Mouse (Mus musculus) left cerebral cortex, adult 8-10 months (tissue): ENCODE results near the gene Tsnaxip1. TPM values are rescaled to one million over a fixed set of nuclear protein-coding genes. Genes with fewer than 3 reads are reported as not detected.
"Not testable (repeated sequence)": the region's sequence is repeated elsewhere in the genome, so short reads cannot be mapped to it uniquely, and the experiment has no call there.

ENCODE experiments used
- DNase-seq, 2 experiments: peaks; one replicate each; pipeline ENCODE4 v3.0.0; 2022; ENCODE audit warnings: low spot score in 2 of 2
- total RNA-seq, 4 experiments: library from RNA; stranded (reverse); gene quantifications; 2 replicates each; pipeline ENCODE4 v1.2.4; 2022

The Tsnaxip1 gene
- total RNA-seq, 4 experiments from 2014 or later = 0.16 TPM; not detected in 3

DNA sequence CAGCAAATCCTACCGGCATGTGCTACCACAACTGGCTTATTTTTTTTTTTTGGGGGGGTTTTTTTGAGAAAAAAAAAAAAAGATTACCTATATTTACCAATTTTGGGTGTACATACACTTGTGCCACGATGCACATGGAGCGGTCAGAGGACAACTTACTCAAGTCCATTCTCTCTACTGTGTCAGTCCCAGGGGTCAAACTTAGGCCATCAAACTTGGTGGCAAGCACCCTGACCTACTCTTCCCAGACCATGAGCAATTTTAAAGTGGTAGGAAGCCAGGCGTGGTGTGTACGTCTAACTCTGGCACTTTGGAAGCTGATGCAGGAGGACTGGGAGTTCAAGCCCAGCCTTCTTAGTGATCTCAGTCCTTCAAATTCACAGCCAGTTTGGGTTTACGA lies 14.3 kb upstream of the Tsnaxip1 start:
- no peak for DNase-seq

DNA sequence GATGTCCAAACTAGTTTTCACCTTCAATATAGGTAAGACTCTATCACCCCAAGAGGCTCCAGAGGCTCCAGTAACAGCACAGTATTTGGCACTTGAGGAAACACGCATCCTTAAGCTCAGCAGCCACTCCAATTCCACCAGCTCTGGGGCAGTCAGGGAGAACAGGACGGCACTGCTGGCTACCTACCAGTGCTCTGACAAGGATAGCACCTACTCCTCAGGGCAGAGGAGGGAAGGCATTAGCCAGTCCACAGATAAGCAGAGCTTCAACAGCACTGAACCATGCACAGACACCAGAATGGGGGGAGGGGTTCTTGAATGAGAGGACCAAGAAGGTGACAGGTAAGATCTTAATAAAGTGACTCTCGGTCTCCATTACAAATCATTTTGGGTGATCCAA lies 7.9 kb upstream of the Tsnaxip1 start:
- DNase-seq = no peak

DNA sequence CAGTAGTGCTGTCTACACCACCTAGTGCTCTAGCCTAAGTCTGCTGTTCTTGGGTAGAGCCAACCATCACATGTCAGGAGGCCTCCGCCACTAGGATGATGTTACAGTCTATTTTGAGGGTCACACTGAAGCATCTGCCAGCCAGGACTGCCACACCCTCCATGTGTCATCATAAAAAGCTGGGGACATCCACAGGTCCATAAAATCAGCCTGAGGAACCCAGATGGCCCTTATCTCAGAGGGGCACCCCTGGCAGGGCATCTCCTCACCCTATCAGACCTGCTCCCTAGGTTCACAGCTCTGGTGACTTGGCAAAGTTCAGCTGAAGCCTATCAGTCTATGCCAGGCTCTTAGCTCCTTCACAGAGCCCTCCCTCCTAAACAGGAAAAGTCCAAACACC lies 6.6 kb upstream of the Tsnaxip1 start:
- DNase-seq = no peak

GRCm38 (mm10) chr8:105825506-105825905 lies 2.0 kb upstream of the Tsnaxip1 start:
- DNase-seq = no peak

DNA sequence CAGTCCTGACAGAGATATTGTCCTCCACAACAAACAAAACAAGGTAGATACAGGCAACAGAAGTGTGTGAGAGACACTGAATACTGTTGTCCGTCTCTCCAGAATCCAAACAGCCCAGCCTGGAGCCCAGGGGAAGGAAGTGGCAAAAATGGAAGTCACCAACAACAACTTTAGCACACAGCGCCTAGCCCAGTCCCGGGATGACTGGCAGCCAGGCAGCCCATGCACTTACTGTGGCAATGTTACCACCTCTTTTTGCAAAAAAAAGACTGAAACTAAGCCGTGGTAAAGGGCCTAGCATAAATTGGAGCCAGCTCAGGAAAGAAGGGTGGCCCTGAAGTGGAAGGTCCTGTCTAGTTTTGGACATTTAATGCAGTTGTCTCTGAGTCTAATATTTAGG lies 1.2 kb upstream of the Tsnaxip1 start:
- DNase-seq = no peak

DNA sequence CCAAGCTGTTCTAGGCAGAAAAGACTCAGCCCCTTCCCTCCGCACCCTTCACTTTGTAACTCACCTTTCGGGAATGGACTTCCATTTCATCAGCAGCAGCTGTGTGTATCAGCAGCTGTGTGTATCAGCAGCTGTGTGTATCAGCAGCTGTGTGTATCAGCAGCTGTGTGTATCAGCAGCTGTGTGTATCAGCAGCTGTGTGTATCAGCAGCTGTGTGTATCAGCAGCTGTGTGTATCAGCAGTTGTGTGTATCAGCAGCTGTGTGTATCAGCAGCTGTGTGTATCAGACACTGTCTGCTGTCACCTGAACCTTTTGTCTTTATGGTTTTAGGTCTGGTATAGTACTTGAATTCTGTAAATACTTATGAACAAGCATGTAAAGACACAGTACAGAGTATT lies 6.2 kb downstream of the Tsnaxip1 start:
- not testable (repeated sequence) for DNase-seq

GRCm38 (mm10) chr8:105835318-105835717 lies 7.8 kb downstream of the Tsnaxip1 start:
- peak in 1 of 2 experiments; percentile 50 for DNase-seq

DNA sequence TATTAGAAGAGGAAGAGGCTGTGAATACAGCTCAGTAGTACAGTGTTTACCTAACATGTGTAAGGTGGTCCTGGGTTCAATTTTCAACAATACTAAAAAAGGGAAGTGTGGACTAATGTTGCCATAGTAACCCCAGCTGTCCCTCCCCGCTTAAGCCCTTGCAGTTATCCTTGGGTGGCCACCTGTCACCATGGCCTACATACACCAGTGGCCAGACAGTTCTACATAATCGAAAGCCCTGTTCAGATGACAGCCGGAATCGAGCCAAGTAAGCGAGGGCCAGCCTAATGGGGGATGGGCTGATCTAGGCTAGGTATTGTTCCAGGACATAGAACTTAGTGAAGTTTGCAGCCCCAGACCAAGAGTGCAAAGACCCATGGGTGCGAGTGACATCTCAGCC lies 9.5 kb downstream of the Tsnaxip1 start:
- no peak for DNase-seq

DNA sequence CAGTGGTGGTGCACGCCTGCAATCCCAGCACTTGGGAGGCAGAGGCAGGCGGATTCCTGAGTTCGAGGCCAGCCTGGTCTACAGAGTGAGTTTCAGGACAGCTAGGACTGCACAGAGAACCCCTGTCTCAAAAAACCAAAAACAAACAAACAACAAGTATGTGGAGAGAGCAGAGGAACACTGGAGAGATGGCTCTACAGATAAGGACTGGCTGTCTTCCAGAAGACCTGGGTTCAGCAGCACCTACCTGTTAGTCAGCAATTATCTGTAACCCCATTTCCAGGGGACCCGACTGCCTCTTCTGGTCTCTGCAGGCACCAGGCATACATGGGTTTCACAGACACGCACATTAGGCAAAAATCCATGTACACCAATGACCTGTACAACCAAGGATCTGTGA lies 11.7 kb downstream of the Tsnaxip1 start:
- no peak for DNase-seq

GRCm38 (mm10) chr8:105846678-105847077 lies 19.1 kb downstream of the Tsnaxip1 start:
- no peak for DNase-seq

GRCm38 (mm10) chr8:105850014-105850413 lies 22.5 kb downstream of the Tsnaxip1 start:
- no peak for DNase-seq

DNA sequence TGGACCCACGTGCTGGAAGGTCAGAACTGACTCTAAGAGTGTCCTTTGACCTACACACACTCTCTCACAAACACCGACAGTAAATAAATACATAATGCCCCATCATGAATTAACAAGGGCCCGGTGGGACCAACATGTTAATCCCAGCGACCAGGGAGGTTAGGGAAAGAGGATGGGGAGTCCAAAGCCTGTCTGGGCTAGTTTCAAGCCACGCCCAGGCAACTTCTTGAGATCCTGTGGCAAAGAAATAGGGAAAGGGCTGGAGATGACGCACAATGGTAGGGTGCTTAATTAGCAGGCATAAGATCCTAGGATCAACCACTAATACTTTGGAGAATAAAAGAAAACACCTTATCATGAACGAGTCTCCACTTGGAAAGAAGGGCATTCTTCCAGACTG lies 23.1 kb downstream of the Tsnaxip1 start:
- DNase-seq = no peak

DNA sequence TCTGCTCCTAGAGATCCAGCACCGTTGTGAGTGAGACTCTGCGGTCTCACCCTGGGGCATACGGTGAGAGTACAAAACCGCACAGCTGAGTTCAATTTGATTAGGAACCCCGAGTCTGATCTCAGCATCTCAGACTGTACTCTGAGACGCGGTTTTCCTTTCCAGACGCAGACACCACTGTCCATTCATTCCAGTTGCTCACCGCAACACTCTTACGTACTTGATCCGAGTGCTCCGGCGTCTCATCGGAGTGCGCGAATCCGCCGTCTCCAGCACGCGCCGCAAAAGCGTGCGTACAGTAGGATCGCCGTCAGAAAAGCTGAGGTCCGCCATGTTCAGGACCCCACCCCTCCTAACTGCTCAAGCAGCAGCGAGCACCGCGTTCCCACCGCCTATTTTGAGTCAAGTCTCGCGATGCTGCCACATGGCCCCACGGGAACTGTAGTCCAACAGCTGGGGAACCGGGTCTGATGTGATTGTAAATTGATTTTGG lies 24.2 kb downstream of the Tsnaxip1 start:
- DNase-seq = peak; percentile 75 to 83

DNA sequence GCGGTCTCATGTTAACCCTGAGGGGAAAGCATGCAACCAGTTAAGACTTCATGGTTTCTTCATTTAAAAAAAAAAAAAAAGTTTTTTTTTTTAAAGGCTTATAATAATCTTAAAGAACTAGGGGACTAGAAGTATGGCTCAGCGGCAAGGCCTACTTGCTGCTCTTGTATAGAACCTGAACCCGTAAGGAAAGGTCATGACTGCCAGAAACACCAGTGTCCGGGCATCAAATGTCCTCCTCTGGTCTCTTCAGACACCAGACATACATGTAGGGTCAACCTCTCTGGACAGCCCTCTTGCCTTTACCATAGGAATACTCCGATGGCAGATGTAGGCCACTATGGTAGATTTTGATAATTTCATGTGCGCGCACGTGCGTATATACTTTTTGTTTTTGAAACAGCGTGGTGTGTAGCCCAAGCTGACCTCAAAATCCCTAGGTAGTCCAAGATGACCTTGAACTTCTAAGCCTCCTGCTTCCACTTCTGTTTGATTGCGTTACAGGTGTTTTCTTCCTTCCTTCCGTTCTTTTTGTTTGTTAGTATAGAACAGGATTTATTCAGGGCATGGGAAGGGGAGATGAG lies 24.7 kb downstream of the Tsnaxip1 start:
- no peak for DNase-seq

DNA sequence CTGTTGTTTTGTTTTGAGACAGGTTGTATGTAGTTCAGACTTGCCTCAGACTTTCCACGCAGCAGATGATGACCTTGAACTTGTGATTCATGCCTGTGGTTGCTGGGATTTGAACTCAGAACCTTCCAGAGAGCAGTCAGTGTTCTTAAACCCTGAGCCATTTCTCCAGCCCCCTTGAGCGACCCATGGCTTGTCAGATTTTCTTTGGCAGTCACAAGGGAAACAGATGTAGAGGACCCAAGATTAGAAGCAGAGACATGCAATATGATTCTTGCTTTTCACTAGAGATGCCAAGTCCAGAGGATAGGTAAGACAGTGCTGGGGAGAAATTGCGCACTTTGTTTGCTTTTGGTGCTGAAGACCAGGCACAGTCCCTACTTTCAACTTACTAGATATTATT lies 25.6 kb downstream of the Tsnaxip1 start, which contains the start of gene Cenpt:
Gene Cenpt, minus strand, starts transcription at position 101 of the 400 bp plus-strand sequence.
- DNase-seq = no peak

- no peak for DNase-seq
Measured at GRCm38 (mm10) chr8:105854303-105854702, 26.8 kb downstream of the Tsnaxip1 start.

DNA sequence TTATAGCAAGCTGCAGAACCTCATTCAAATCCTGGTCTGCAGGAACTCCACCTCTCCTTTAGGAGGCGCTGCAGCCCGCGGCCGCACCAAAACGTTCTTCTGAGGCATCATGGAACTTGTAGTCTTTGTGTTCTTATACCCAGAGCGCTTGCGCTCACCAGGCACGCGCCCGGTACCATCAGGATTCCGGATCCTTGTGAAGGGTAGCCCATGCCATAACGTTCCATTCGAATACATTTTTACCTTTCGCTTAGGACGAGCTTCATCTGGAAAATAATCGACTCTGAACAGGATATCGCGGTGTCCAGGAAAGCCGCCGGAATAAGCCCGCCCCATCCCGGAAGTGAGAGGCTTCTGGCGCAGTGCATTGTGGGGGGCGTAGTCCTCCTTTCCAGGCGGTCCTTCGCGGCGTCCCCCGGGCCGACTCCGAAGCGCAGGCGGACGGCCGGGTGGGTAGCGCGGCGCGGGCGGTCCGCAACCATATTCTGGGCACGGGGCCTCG lies 27.2 kb downstream of the Tsnaxip1 start, which contains the start of gene Thap11:
Gene Thap11, plus strand, starts transcription at position 418 of the 502 bp plus-strand sequence.
- peak; percentile 84 to 86 for DNase-seq

DNA sequence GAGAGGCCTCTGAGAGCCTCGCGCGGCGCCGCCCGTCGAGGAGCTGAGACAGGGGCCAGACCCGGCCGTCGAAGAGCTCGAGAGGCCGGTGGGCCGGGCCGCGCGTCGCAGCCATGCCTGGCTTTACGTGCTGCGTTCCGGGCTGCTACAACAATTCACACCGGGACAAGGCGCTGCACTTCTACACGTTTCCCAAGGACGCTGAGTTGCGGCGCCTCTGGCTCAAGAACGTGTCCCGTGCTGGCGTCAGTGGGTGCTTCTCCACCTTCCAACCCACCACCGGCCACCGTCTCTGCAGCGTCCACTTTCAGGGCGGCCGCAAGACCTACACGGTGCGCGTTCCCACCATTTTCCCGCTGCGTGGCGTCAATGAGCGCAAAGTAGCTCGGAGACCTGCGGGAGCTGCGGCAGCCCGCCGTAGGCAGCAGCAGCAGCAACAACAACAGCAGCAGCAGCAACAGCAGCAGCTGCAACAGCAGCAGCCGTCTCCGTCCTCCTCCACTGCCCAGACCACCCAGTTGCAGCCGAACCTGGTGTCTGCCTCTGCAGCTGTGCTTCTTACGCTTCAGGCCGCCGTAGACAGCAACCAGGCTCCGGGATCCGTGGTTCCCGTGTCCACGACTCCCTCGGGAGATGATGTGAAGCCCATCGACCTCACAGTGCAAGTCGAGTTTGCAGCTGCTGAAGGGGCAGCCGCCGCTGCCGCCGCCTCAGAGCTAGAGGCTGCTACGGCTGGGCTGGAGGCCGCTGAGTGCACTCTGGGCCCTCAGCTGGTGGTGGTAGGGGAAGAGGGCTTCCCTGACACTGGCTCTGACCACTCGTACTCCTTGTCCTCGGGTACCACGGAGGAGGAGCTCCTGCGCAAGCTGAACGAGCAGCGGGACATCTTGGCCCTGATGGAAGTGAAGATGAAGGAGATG lies 28.0 kb downstream of the Tsnaxip1 start:
- DNase-seq = peak; percentile 39 to 46

DNA sequence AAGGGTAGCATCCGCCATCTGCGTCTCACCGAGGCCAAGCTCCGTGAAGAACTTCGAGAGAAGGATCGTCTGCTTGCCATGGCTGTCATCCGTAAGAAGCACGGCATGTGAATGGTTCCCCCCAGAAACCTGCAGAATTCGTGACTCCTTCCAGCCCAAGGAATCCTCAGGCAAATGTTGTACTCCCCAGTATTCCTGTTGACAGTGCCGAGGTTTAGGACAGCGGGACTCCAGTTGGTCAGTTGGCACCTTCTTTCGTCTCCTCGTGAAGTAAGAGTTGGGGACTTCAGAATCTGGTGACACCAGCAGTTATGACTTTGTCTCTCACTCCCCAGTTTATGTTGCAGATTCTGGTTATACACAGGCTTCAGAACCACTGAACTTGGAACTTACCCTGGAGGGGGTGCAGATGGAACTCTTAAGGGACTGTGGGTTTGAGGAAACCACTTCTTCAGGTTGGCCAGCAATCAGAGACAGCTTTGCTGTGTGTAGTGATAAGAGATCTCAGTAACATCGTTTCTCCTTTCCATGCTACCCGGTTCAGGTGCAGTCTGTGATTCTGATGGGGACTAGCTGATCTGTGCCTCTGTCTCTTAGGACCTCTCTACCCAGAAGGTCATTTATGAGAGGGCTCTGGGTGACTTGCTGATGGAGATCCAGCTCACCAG lies 28.8 kb downstream of the Tsnaxip1 start:
- no peak for DNase-seq

DNA sequence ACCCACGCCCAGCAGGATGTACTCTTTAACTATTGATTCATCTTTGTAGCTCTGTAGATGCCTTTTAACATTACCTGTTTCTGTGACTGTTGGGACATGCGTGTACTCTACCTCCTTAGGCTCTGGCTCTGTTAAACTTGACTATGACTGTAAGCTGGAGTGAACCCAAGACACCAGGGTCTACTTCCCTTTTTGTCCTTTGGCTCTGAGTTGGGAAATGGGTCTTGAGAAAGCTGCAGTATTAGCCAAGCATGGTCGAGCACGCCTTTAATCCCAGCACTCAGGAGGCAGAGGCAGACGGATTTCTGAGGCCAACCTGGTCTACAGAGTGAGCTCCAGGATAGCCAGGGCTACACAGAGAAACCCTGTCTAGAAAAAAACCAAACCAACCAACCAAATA lies 31.0 kb downstream of the Tsnaxip1 start:
- no peak for DNase-seq

DNA sequence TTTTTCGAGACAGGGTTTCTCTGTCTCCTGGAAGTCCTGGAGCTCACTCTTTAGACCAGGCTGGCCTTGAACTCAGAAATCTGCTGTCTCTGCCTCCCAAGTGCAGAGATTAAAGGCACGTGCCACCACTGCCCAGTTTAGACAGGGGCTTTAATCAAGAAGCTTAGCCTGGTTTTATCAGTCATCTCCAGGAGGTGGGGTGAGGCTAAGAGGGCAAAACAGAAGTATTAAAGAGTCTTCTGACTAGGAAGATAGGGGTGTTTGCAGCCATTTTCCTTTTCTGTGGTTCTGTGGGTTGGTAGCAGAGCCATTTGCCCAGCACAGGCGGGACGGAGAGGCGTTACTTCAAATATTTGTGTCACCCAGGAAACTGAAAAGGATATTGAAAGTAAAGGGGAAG lies 31.8 kb downstream of the Tsnaxip1 start:
- no peak for DNase-seq
